Mouse (Mus musculus): ENCODE results near the gene Adra2a.

DNA sequence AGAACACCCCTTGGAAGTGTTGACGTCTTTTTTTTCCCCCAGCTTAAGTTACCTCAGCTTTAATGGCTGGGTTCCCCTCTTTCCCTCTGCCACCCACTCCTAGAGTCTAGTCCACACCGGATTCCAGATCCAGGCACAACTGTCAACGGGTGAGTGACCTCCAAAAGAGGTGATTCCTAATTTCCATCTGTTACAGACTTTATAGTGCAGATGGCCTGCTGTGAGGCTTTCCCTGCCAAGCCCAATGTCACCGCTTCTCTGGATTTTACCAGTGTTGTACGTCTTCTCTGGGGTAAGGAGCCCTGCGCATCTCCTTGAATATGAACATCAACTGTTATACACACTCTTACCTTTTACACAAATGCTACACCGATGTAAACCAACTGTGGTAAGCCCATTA, 4.5 kb upstream of the Adra2a start:
- no peak for TF ChIP-seq POLR2A (IDR thresholded peaks at IDR 0.05; ENCODE audit: low read depth, low read length)
- TF ChIP-seq CTCF (IDR thresholded peaks at IDR 0.05; ENCODE audit: extremely low read depth, insufficient read length, insufficient replicate concordance, low read depth, low read length): no peak

Data from small intestine, adult 2 months (tissue).